Mouse (Mus musculus): ENCODE results near the gene Spata19. TPM values are rescaled to one million over a fixed set of nuclear protein-coding genes. Genes with fewer than 3 reads are reported as not detected.

The Spata19 gene
- polyA plus RNA-seq, 1 experiment from 2014 or later, result not detected

Other genes starting within 250 kb of the Spata19 start
- gene Jam3, start 241.4 kb upstream of the Spata19 start, polyA plus RNA-seq (2014; fragmentation: Nextera tagmentation; extraction: Ambion mirVana), result 116 and 121 TPM in 2 replicates
- gene Igsf9b, start 97.6 kb upstream of the Spata19 start, polyA plus RNA-seq (2014; fragmentation: Nextera tagmentation; extraction: Ambion mirVana), result 2.5 and 2.9 TPM in 2 replicates

All from limb, embryonic 11.5 days (tissue).